Mouse (Mus musculus) kidney, adult 18-20 months (tissue): ENCODE results near the gene Vav1.

ENCODE experiments used
- DNase-seq: peaks from one replicate; pipeline ENCODE4 v3.0.0; 2021

Gene Vav1

DNA sequence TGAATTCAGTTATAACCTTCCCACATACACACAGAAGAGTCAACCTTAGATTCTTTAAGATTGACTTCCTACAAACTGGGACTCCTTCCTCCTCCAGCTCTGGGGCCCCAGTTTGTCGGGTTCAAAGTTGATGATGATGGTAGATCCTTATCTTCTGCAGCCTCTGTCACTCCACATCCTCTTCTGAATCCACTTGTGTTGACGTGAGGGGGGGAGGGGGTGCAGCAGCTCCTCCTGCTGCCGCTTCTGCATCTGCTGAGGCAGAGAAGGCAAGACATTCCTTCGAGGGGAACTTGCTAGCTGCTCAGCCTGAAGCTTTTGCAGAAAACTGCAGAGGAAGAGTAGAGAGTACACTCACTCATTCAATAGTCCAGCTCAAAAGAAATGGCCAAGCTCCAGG, 62.7 kb downstream of the Vav1 start:
- DNase-seq = no peak

DNA sequence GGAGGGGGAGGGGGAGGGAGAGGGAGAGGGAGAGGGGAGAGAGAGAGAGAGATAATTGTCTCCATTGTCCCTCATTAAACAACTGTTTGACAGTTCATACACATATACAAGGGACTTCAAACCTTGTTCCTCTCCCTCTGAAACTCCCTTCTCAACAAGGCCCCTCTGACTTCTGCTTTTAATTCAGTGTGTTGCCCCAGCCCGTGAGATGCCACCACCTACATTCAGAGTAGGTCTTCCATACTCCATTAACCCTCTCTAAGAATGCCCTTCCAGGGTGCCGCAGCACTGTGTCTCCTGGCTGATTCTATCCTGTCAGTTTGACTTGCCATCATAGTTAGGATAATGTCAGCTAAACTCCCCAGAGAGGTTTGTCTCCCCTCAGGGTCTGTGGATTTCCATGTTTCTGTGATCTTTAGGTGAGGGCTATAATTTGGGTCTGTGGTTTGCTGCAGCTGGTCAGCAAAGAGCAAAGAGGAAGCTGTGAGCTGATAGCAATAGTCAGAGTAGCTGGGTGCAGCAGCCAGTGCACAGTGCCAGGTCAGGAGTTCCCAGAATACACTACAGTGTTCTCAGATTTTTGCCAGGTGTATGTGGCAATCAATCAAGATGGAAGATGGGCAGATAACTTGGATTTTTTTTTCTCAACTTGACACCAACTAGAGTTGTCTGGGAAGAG, 65.3 kb downstream of the Vav1 start:
- no peak for DNase-seq

DNA sequence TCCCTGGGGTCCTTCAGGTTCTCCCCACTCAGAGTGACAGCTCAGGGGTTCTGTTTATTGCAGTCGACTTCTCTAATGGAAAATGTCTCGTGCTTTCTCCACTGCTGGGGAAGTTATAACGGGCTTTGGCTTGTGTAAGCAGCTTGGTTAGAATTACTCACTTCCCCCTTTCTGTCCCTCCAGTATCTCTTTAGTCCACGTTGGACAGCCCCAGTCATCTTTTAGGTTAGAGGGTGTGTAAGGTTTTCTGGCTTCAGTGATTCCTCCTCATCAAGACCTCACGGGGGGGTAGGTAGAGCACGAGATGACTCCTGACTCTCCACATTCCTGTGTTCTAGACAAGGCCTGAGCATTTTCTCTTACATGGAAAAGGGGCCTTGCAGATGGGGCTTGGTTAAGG, 68.1 kb downstream of the Vav1 start:
- no peak for DNase-seq

DNA sequence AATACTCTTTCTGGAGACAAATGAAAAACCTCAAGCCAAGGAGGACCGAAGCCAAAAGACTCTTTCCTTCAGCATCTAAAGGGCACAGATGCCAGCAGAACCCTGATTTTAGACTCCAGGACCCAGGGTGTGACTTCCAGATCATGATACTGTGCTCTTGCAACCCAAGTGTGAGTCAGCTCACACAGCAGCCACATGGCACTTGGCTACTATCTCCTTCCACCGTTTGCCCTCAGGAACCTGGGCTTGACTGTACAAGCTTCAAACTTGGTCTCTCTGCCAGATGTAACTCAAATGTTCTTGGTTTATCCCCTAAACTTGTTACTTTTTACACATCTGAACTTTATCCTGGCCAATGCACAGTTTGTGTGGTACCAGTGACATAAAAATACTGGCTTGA, 68.9 kb downstream of the Vav1 start:
- DNase-seq = no peak

DNA sequence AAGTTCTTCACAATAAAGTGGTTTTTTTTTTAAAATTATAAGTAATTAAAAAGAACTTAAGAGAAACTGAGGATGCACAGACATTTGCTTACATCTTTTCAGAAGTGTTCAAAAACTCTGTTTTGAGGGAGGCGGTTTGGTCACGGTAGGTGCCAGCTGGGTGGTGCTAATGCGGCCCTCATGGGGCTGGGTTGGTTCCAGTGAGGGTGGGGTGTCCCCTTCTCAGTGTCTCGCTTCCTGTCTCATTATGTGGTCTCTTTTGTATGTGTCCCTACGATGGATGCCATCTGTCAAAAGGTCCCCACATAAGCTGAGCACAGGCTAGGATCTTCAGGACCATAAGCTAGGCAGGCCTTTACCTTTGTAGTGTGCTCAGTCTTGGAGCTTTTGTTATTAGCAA, 70.2 kb downstream of the Vav1 start:
- no peak for DNase-seq

DNA sequence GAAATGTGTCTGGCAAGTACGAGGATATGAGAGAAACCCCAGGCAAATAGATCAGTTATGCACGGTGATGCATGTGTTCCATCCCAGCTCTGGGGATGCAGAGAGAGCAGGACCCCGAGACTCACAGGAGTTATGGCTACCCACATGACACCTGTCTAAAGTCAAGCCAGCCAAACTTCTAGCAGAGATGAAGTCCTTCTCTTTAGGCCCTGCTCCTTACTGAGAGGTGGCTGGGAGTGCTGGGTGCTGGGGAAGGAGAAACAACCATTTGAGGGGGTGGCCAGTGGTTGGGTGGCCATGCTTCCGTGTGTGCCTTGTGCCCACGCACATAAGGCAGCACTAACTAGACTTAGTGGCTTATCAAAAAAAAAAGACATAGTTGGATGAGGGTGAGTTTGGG, 71.3 kb downstream of the Vav1 start:
- DNase-seq = no peak

DNA sequence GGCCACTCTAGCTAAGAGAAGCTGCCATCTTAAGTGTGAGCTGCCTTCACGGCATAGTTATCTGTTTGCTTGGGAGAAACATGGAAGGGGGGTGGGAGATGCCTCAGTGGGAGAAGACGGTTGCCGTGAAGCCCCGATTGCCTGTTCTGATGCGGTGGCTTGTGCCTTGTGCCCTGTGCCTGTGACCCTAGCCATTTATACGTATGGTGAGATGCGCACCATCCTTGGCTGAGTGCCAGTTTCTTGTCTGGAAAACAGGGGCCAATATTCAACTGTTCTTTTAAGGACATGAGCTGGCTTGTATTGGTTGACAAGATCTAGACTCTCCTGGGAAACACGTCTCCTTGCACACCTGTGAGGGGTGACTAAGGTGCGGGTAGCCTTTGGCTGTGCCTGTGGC, 72.2 kb downstream of the Vav1 start:
- no peak for DNase-seq

DNA sequence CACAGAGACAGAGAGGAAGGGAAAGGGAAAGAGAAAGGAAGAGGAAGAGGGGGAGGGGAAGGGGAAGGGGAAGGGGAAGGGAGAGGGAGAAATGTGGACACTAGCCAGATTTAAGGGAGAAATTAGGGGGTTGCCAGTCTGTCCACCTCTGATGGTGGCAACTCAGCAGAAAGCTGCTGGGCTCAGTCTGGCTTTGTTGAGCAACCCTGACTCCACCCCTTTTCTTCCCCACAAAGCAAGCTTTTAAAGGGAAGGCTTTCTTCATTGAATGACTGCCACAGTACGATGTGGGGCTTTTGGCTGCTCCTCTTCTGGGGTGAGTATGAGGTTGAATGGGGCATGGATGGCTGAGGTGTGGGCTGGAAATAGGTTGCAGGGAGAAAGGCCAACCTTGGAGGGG, 79.5 kb downstream of the Vav1 start, which contains the start of gene Adgre1:
Gene Adgre1 (plus strand): TSS at position 251 of the 400 bp plus-strand sequence.
- DNase-seq = no peak

DNA sequence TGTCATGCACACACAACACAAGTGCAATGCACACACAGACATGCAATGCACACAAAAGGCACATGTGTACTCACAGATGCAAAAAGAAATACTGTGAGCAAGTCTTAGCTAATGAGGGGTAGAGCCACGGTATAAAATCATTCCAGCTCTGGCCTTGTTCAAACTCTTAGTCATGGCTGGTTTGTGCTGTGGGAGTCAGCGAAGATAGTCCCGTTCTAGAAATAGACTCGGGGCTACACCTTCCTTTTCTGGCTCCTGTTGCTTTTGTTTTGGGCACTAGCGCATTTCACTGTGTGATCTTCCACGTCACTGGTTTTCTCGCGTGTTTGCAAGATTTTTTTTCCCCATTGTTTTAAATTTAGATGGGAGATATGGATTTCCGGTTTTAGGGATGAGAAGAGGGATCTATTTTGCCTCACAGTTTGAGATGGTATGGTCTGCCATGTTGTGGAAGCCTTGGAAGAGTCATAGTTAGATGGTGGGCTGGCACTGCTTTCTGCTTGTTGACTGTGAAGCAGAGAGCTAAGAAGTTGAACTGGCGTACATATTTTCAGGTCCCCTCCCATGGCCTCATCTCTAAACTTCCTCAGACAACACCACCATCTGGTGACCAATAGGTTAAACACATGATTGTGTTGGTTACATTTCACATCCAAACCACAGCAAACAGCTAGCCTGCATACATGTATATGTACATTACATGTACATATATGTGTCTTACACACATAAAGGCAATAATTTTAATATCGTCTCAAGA, 80.8 kb downstream of the Vav1 start:
- no peak for DNase-seq
